Mouse (Mus musculus) stomach, postnatal 0 days (tissue): Measurements from ENCODE around the gene Cd3d. TPM values are rescaled to one million over a fixed set of nuclear protein-coding genes. Genes with fewer than 3 reads are reported as not detected.

Experiments
- ATAC-seq: fragments of 200-750 bp; cut with Nextera tagmentation; 2 replicates; pipeline ENCODE4 v1.8.0; 2017; ENCODE audit not compliant: low FRiP score, low TSS enrichment
- DNase-seq: peaks from one replicate; pipeline ENCODE4 v3.0.0-alpha.2; 2016; ENCODE audit warnings: low spot score
- H3K27ac ChIP-seq: fragments of 300-500 bp; sonication (generic); replicated peaks from 2 replicates; pipeline ENCODE4 v1.5.1; 2014; ENCODE audit warnings: mild to moderate bottlenecking, control low read depth
- H3K27me3 ChIP-seq: fragments of 300-500 bp; sonication (generic); 2 replicates; pipeline ENCODE4 v1.6.1; 2014; ENCODE audit warnings: low read length; ENCODE audit not compliant: control insufficient read depth, insufficient read depth
- H3K36me3 ChIP-seq: fragments of 300-500 bp; sonication (generic); 2 replicates; pipeline ENCODE4 v1.6.1; 2014; ENCODE audit warnings: low read length, mixed read lengths; ENCODE audit not compliant: control insufficient read depth, insufficient read depth
- H3K4me1 ChIP-seq: fragments of 300-500 bp; sonication (generic); replicated peaks from 2 replicates; pipeline ENCODE4 v1.6.1; 2014; ENCODE audit warnings: antibody characterized with exemption; ENCODE audit not compliant: control insufficient read depth, insufficient read depth
- H3K4me2 ChIP-seq: fragments of 300-500 bp; sonication (generic); replicated peaks from 2 replicates; pipeline ENCODE4 v1.6.1; 2014; ENCODE audit warnings: low read depth, mild to moderate bottlenecking, control low read depth, moderate library complexity
- H3K4me3 ChIP-seq: fragments of 300-500 bp; sonication (generic); 2 replicates; pipeline ENCODE4 v1.5.1; 2014; ENCODE audit warnings: low read depth, low read length, control low read depth
- H3K9ac ChIP-seq: fragments of 300-500 bp; sonication (generic); 2 replicates; pipeline ENCODE4 v1.6.1; 2014; ENCODE audit warnings: mild to moderate bottlenecking, low read length, control low read depth, mixed read lengths
- H3K9me3 ChIP-seq: fragments of 300-500 bp; sonication (generic); 2 replicates; pipeline ENCODE4 v1.6.1; 2016; ENCODE audit warnings: low read length; ENCODE audit not compliant: control insufficient read depth
- CTCF ChIP-seq: IDR thresholded peaks from 2 replicates; pipeline ENCODE4 v1.5.1; 2016; ENCODE audit warnings: antibody characterized with exemption, low read depth, mild to moderate bottlenecking, moderate library complexity
- EP300 ChIP-seq: optimal IDR thresholded peaks from 2 replicates; pipeline ENCODE3; 2016; ENCODE audit warnings: antibody characterized with exemption
- WGBS: fragments of 180-500 bp; shearing (Covaris S2); extraction: QIAGEN DNeasy Blood & Tissue Kit; methylation state at CpG from one replicate; pipeline ENCODE4 v1.1.7; 2014; 5-methylcytosine and 5-hydroxymethylcytosine counted together
- polyA plus RNA-seq: library from polyadenylated mRNA; unstranded; fragments of >200 nt; fragmentation: Nextera tagmentation; extraction: Ambion mirVana; gene quantifications from 2 replicates; pipeline ENCODE4 v1.2.1, GENCODE M21; 2015

Gene Cd3d
- polyA plus RNA-seq, 1 experiment from 2014 or later: 0.15 TPM

DNA sequence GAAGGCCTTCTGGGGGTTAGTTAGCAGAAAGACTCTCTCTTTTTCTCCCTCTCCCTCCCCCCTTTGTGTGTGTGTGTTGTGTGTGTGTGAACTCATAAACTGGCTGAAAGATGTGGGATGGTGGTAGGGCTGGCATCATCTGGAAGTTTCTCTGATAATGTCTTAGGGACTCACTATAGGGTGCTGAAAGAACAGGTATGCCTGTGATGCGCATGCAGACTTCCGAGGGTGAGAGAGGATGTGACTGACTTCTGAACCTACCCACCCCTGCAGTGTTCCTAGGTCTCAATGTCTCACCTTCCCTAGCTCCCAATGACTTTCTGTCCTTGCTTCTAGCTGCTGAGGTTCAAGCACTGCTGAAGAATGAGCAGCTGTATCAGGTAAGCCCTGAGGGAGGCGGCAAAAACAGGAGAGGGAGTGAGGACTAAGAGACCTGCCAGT, 4.2 kb downstream of the Cd3d start:
- Histone ChIP-seq H3K27me3 (no peaks in the 10 kb centered on the region), H3K4me1 (no peaks in the 10 kb centered on the region), H3K27ac (no peak overlapping the region), H3K9ac (no peak overlapping the region), H3K9me3 (no peaks in the 10 kb centered on the region), H3K36me3 (no peaks in the 10 kb centered on the region), H3K4me3 (no peak overlapping the region), H3K4me2 (no peak overlapping the region)
- WGBS: 77% methylated on average over 2 of the region's 3 CpGs
- TF ChIP-seq CTCF (no peak), EP300 (no peak)
- DNase-seq (no peak), ATAC-seq (no peak)

DNA sequence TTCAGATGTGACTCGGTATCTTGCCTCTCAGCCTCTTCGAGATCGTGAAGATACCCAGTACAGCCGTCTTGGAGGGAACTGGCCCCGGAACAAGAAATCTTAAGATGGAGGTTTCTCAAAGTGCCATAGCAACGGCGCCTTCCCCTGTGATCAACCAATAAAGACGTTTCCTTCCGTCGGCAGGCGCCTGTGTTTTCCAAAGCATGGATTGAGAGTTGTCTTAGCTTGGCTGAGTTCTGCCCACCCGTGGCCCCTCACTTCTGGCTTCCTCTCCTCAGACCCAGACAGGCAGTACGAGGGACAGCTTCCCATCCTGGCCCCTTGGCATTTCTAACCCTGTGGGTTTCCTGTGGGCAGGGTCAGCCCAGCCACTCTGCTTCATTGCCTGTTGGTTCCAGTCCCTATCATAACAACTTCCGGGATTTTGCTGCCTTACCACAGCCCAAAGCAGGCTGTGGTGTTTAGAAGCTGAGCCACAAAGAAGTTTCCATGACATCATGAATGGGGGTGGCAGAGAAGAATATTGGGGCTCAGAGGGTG, 4.7 kb downstream of the Cd3d start:
- WGBS: 68% methylated on average over 14 of the region's 14 CpGs

DNA sequence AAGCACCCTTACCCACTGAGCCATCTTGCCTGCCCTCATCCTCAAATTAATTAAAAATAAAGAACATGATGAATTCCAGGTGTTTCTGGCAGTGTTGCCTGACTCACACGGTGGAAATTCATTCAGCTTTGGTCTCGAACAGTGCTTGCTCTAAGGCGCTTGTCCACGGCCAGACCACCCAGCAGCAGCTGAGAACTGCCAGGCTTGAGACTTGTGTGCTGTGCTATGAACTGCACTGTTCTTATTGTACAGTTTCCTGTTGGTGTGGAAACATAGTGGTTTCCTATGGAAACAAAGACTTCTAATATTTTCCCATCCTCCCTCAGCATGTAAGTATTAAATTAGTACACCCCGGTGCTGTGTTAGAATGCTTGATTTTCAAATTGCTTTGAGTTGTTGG, 5.4 kb downstream of the Cd3d start:
- no peaks in the 10 kb centered on the region for H3K27me3 ChIP-seq
- DNase-seq: no peak
- H3K4me3 ChIP-seq: no peak overlapping the region
- ATAC-seq: no peak
- no peaks in the 10 kb centered on the region for H3K36me3 ChIP-seq
- H3K9me3 ChIP-seq: no peaks in the 10 kb centered on the region
- no peak overlapping the region for H3K4me2 ChIP-seq
- no peak overlapping the region for H3K9ac ChIP-seq
- WGBS: 41% methylated on average over 5 of the region's 5 CpGs
- H3K27ac ChIP-seq: no peak overlapping the region
- no peak for TF ChIP-seq CTCF
- no peak for TF ChIP-seq EP300
- H3K4me1 ChIP-seq: no peaks in the 10 kb centered on the region

More for the DNA sequence above, 4.7 kb downstream of the Cd3d start:
- Histone ChIP-seq H3K4me1 (no peaks in the 10 kb centered on the region), H3K36me3 (no peaks in the 10 kb centered on the region), H3K4me3 (no peak overlapping the region), H3K9ac (no peak overlapping the region), H3K4me2 (no peak overlapping the region), H3K9me3 (no peaks in the 10 kb centered on the region), H3K27ac (no peak overlapping the region), H3K27me3 (no peaks in the 10 kb centered on the region)
- ATAC-seq (no peak), DNase-seq (no peak)
- no peak for TF ChIP-seq EP300
- TF ChIP-seq CTCF: no peak

DNA sequence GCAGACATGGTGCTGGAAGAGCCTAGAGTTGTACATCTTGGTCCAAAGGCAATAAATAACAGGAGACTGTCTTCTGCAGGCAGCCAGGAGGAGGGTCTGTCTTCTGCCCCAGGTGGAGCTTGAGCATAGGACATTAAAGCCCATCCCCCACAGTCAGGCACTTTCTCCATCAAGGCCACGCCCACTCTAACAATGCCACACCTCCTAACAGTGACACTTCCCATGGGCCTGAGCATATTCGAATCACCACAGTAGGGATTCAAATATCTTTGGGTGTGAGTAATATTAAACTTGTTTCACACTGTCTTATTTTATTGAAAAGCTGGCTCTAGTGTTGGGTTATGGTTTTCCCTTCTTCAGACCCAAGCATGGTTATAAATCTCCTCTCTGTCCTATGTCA, 10.2 kb downstream of the Cd3d start:
- WGBS: 72% methylated on average over 2 of the region's 2 CpGs
- Histone ChIP-seq H3K27ac (no peak overlapping the region), H3K4me3 (no peak overlapping the region), H3K27me3 (no peaks in the 10 kb centered on the region), H3K36me3 (no peaks in the 10 kb centered on the region), H3K9me3 (no peaks in the 10 kb centered on the region), H3K9ac (no peak overlapping the region), H3K4me2 (no peak overlapping the region), H3K4me1 (no peaks in the 10 kb centered on the region)
- ATAC-seq (no peak), DNase-seq (no peak)
- TF ChIP-seq CTCF (no peak), EP300 (no peak)

DNA sequence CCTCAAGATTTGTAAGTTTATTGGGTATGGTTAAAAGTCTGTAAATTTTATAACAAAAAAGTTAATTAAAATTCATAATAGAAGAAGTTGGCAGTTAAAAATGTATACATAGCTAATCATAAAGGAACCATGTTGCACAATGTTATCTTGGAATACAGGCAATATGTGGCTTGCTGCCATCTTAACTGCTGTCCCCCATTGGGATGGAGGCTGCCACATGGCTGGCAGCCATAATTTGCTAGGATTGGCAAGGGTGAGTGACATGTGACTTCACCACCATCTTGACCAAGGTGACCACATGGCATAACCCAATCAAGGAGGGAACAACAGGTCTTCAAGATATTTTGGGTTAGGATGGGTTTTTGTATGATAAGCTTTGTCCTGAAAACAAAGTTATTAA, 10.7 kb downstream of the Cd3d start:
- no peaks in the 10 kb centered on the region for H3K4me1 ChIP-seq

DNA sequence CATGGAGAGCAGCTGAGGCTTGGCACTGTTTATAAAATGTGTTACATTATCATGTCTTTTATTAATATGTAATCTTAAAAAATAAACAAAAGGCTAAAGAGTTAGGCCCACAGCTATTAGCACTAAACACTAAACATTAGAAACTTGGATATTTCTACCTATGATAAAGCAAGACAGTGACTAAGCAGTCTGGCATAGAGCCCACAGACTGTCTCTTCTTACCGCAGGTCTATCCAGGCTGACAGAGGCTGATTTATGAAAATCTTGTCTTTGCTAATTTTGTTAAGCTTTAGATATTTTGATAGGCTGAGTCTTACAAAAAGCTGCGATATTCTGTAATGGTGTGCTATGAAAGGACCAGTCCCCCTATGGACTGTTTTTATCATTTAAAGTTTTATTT, 11.7 kb downstream of the Cd3d start:
- no peaks in the 10 kb centered on the region for H3K4me1 ChIP-seq
- H3K4me3 ChIP-seq: no peak overlapping the region
- WGBS: 61% methylated on average over 2 of the region's 2 CpGs
- H3K27me3 ChIP-seq: no peaks in the 10 kb centered on the region
- H3K9me3 ChIP-seq: no peaks in the 10 kb centered on the region
- ATAC-seq (no peak), DNase-seq (no peak)
- H3K9ac ChIP-seq: no peak overlapping the region
- no peak overlapping the region for H3K27ac ChIP-seq
- TF ChIP-seq EP300 (no peak), CTCF (no peak)
- no peak overlapping the region for H3K4me2 ChIP-seq
- no peaks in the 10 kb centered on the region for H3K36me3 ChIP-seq

More for the DNA sequence above, 10.7 kb downstream of the Cd3d start:
- no peak overlapping the region for H3K4me2 ChIP-seq
- H3K36me3 ChIP-seq: no peaks in the 10 kb centered on the region
- no peaks in the 10 kb centered on the region for H3K9me3 ChIP-seq
- no peak overlapping the region for H3K4me3 ChIP-seq
- ATAC-seq (no peak), DNase-seq (no peak)
- H3K27ac ChIP-seq: no peak overlapping the region
- no peaks in the 10 kb centered on the region for H3K27me3 ChIP-seq
- H3K9ac ChIP-seq: no peak overlapping the region
- TF ChIP-seq EP300: no peak
- no peak for TF ChIP-seq CTCF
